Mouse (Mus musculus): Measurements from ENCODE around the gene Slc36a4.

- no peak for TF ChIP-seq POLR2A (IDR thresholded peaks at IDR 0.05; ENCODE audit: extremely low read depth, insufficient read depth, low read length)
- TF ChIP-seq CTCF (IDR thresholded peaks at IDR 0.05; ENCODE audit: extremely low read depth, insufficient read depth, low read length), result no peak
These were observed 13.0 kb downstream of the Slc36a4 start for GRCm38 (mm10) chr9:15722506-15722905.

Measured in cortical plate, adult 2 months (tissue).